Mouse (Mus musculus) spleen, adult 2 months (tissue): Measurements from ENCODE around the gene Rpl3. TPM values are rescaled to one million over a fixed set of nuclear protein-coding genes. Genes with fewer than 3 reads are reported as not detected.
A peak's percentile ranks its signal among the peaks of the same experiment; 100 is the strongest.

ENCODE experiments used
- DNase-seq, 2 experiments: peaks; one replicate each; pipeline versions ENCODE4 v3.0.0 to v3.0.0-alpha.2; 2012 to 2021; ENCODE audit warnings: low spot score in 2 of 2, low read depth in 1 of 2
- H3K27ac ChIP-seq: fragments of 200-500 bp; 2 replicates; pipeline ENCODE4 v1.5.1; 2012; ENCODE audit warnings: low read length, inconsistent platforms; ENCODE audit not compliant: insufficient read depth
- H3K27me3 ChIP-seq: fragments of 200-500 bp; 2 replicates; pipeline ENCODE4 v1.6.1; 2012; ENCODE audit warnings: mild to moderate bottlenecking, moderate library complexity, low read length, inconsistent platforms; ENCODE audit not compliant: control insufficient read depth, insufficient read depth
- H3K36me3 ChIP-seq: fragments of 200-500 bp; 2 replicates; pipeline ENCODE4 v1.6.1; 2012; ENCODE audit warnings: mild to moderate bottlenecking, low read length, inconsistent platforms; ENCODE audit not compliant: control insufficient read depth, insufficient read depth
- H3K4me1 ChIP-seq: fragments of 200-500 bp; 2 replicates; pipeline ENCODE4 v1.6.1; 2011; ENCODE audit warnings: inconsistent platforms; ENCODE audit not compliant: control insufficient read depth, insufficient read depth, insufficient read length
- H3K4me3 ChIP-seq: fragments of 200-500 bp; 2 replicates; pipeline ENCODE4 v1.5.1; 2011; ENCODE audit warnings: mild to moderate bottlenecking, inconsistent platforms; ENCODE audit not compliant: insufficient read depth, insufficient read length; ENCODE audit errors: extremely low read depth
- CTCF ChIP-seq: fragments of 200-500 bp; IDR thresholded peaks from 2 replicates; pipeline ENCODE4 v1.5.1; 2011; ENCODE audit warnings: mild to moderate bottlenecking, inconsistent platforms; ENCODE audit not compliant: insufficient read depth, insufficient read length, insufficient replicate concordance; ENCODE audit errors: extremely low read depth
- POLR2A ChIP-seq: fragments of 200-500 bp; IDR thresholded peaks from 2 replicates; pipeline ENCODE4 v1.6.1; 2011; ENCODE audit warnings: low read depth, low read length, inconsistent platforms
- WGBS: fragments of 180-500 bp; shearing (Covaris S2); methylation state at CpG from one replicate; pipeline ENCODE4 v1.1.7; 2018; 5-methylcytosine and 5-hydroxymethylcytosine counted together
- polyA plus RNA-seq: library from polyadenylated mRNA; depleted of rRNA; stranded (reverse); fragments of >200 nt; gene quantifications from 2 replicates; pipeline ENCODE4 v1.2.3, GENCODE M21; 2012

Gene Rpl3
- polyA plus RNA-seq, 1 experiment: 833 TPM

DNA sequence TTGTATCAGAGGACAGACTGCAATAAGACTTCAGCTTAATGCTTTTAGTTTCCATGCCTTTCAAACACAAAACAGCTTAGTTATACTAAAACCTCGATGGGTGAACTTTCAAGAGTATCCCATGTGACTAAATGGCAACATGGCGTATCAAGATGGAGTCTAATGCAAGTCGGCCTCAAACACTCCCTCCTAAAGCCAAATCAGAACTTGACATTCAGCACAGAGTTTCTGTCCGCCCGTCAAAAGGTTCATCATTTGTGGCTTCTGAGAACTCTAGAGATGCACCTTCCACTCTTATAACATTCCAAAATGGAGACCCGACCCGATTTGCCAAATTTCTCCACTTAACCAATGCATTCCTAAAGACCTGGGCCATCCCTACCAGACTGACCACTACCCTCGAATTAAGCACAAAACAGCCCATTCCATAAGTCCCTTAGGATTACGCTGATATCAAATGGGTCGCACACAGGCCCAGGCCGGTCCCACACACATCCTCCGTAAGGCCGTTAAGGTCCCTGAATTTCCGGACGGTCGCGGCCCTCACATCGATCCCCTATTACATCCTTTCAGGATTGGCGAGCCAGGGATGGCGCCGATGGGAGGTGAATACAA, 8.9 kb downstream of the Rpl3 start:
- Histone ChIP-seq H3K27ac (peak overlapping the region; percentile 71), H3K27me3 (no peaks in the 10 kb centered on the region), H3K4me3 (peak overlapping the region; percentile 68), H3K36me3 (peaks cover 35% of the 10 kb centered on the region), H3K4me1 (peaks cover 3% of the 10 kb centered on the region; the same call in 1 of the 2 replicates)
- under 1% methylated on average over 21 of the region's 21 CpGs for WGBS
- no peak for DNase-seq
- TF ChIP-seq CTCF: no peak
- no peak for TF ChIP-seq POLR2A

DNA sequence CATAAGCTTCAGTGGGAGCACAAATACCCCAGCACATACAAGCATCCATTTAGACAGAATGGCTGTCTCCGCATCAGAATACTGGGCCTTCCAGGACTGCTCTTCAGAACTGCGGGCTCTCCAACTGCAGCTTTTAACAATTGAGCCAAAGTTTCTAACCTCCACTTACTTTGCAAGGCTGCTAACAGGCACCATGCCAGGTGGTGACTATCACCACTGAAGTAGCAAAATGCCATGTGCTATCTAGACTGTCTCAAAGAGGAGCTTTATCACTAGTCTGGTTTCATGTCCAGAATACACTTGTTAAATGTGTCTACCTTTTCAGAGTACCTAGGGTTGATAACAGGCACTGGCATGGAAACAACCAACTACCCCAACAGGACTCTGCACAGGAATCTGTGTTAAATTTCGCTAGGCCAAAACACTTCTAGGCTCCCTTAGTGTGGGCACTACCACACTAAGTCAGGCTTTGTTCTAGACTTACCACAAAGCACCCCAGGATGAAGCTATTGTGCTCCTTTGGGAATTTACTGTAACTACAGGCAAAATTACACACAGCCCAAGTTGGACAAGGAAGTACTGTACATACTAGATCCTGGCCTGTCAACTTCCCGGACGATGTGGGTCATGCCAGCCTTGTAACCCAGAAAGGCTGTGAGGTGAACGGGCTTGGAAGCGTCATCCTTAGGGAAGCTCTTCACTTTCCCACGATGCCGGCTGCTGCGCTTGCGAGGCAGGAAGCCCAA, 9.7 kb downstream of the Rpl3 start:
- Histone ChIP-seq H3K36me3 (peaks cover 39% of the 10 kb centered on the region), H3K27me3 (no peaks in the 10 kb centered on the region), H3K27ac (no peak overlapping the region), H3K4me1 (peaks cover 3% of the 10 kb centered on the region; the same call in 1 of the 2 replicates), H3K4me3 (peak overlapping the region; percentile 68)
- TF ChIP-seq POLR2A (no peak), CTCF (no peak)
- no peak for DNase-seq
- WGBS: 12% methylated on average over 11 of the region's 11 CpGs

DNA sequence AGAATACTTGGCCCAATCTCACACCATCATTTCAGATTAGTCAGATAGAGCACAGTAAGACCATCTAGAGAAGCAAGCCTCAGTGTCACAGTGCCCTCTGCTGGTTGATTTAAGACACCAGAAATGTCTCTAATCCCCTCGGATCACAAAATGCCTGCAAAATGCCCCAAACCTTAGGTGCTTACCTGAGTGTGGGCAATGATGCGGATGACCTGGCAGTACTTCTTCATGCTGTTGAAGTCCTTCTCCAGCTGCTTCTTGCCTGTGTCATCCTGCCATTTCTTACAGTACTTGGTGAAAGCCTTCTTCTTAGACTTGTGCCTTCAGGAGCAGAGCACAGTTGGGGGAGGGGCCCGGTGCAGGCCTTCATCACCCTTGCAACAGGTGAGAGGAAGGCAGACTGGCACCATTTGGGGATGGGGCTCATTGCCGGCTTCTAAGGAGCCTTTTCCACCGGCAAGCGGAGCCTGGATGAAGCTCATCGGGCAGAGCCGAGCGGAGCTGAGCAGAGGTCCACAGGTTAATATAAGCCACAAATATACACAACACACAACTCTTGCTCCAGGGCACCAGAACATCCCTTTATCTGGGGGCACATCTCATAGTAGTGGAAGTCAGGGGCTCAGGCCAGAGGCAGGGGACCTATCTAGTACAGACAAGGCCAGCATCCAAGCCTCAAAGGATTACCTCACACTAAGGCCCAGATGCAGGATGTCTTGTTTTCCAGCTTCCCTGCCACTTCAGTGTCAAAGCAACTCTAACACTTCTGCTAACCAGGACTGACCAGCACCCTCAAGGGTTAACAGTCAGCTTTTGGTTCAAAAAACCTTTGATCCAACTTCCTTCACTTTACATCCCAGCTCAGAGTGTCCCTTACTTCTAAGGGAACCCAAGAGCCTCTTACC, 10.7 kb downstream of the Rpl3 start:
- Histone ChIP-seq H3K4me1 (peaks cover 3% of the 10 kb centered on the region; the same call in 1 of the 2 replicates), H3K27me3 (no peaks in the 10 kb centered on the region), H3K27ac (no peak overlapping the region), H3K36me3 (peaks cover 41% of the 10 kb centered on the region), H3K4me3 (no peak overlapping the region)
- 65% methylated on average over 9 of the region's 9 CpGs for WGBS
- peak in 1 of 2 experiments; percentile 62 for DNase-seq
- TF ChIP-seq POLR2A: no peak
- TF ChIP-seq CTCF: peak; percentile 9; the same call in 1 of the 2 replicates

DNA sequence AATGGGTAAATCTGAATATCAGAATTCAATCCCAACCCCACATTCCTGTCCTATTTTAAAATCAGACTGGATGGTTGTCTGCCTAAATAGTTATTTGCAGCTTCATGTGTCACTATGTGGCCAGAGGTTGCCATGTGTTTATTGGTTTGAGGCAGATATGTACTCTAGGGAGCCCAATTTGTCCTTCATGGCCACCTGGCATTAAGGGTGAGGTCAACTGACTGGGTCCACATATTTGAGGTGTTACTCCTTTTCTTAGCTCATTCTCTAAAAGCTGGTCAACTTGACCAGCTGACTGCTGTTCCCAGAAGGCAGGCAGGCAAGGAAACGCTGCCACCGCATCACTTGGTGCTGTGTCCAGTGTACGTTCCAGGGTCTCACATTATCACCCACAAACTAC, 11.7 kb downstream of the Rpl3 start:
- Histone ChIP-seq H3K36me3 (peaks cover 41% of the 10 kb centered on the region), H3K27ac (no peak overlapping the region), H3K4me3 (no peak overlapping the region), H3K4me1 (peaks cover 3% of the 10 kb centered on the region; the same call in 1 of the 2 replicates), H3K27me3 (no peaks in the 10 kb centered on the region)
- no peak for DNase-seq
- 91% methylated on average over 3 of the region's 3 CpGs for WGBS
- TF ChIP-seq CTCF: no peak
- no peak for TF ChIP-seq POLR2A

DNA sequence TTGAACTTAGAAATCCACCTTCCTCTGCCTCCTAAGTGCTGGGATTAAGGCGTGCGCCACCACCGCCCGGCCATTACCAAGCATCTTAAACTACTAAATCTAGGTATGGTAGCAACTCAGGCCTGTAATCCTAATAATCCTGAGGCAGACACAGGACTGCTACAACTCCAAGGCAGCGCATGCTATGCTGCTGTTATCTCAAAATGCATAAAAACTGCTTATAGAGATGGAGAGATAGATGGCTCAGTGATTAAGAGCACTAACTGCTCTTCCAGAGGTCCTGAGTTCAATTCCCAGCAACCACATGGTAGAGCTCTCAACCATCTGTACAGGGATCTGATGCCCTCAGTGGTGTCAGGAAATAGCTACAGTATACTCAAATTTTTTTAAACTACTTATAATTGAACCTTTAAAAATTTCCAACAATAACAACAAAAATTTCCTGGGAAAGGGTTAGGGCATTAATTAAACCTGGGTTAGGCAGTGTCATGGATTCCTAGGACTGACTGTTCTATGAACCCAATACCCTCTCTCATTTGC, 12.5 kb downstream of the Rpl3 start:
- H3K4me1 ChIP-seq: peaks cover 3% of the 10 kb centered on the region; the same call in 1 of the 2 replicates
- 96% methylated on average over 5 of the region's 5 CpGs for WGBS

DNA sequence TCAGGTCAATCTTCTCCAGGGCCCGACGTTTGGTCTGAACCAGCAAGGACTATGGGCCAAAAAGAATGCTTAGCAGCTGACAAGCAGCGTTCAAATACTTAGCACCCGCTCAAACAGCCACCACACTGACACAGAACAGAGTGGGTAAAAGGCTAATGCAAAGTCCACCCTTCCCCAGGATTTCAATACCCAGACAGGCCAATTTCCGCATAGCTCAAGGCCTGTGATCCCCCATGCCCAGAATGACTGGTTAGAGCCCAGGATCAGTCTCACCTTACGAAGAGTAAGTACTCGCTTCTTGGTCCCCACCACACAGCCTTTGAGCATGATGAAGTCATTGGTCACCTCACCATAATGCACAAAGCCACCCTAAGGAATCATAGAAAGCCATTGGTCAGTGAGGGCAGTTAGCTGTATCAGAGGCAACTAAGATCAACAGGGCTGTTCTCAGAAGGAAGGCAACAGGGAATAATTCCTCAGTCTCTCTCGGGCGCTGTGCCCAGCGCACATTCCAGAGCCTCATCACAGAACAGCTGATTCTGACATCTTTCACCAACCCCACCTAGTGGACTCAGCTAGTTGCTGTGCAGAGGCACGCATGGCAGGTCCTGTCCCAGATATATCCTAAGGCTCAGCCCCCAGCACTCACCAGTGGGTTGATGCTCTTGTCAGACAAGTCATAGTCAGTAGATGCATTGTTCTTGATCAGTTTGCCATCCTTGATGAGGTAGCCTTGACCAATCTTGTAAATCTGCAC, 13.4 kb downstream of the Rpl3 start:
- H3K27me3 ChIP-seq: no peaks in the 10 kb centered on the region
- 84% methylated on average over 11 of the region's 11 CpGs for WGBS
- TF ChIP-seq CTCF (no peak), POLR2A (no peak)
- DNase-seq: no peak
- H3K4me3 ChIP-seq: no peak overlapping the region
- H3K4me1 ChIP-seq: peaks cover 3% of the 10 kb centered on the region; the same call in 1 of the 2 replicates
- H3K36me3 ChIP-seq: peaks cover 41% of the 10 kb centered on the region
- H3K27ac ChIP-seq: no peak overlapping the region

More for the DNA sequence above, 12.5 kb downstream of the Rpl3 start:
- Histone ChIP-seq H3K27ac (no peak overlapping the region), H3K27me3 (no peaks in the 10 kb centered on the region), H3K36me3 (peaks cover 41% of the 10 kb centered on the region), H3K4me3 (no peak overlapping the region)
- DNase-seq: no peak
- TF ChIP-seq CTCF (no peak), POLR2A (no peak)
